Mouse (Mus musculus) kidney, adult 18-20 months (tissue): ENCODE results near the gene Rtn4ip1.

Source experiments
- DNase-seq: peaks from one replicate; pipeline ENCODE4 v3.0.0; 2021

Gene Rtn4ip1

GRCm38 (mm10) chr10:44003551-44004151, 102.0 kb downstream of the Rtn4ip1 start:
- peak; percentile 80 for DNase-seq

- DNase-seq: peak; percentile 59
Measured at GRCm38 (mm10) chr10:44004221-44004751, 102.7 kb downstream of the Rtn4ip1 start.

DNA sequence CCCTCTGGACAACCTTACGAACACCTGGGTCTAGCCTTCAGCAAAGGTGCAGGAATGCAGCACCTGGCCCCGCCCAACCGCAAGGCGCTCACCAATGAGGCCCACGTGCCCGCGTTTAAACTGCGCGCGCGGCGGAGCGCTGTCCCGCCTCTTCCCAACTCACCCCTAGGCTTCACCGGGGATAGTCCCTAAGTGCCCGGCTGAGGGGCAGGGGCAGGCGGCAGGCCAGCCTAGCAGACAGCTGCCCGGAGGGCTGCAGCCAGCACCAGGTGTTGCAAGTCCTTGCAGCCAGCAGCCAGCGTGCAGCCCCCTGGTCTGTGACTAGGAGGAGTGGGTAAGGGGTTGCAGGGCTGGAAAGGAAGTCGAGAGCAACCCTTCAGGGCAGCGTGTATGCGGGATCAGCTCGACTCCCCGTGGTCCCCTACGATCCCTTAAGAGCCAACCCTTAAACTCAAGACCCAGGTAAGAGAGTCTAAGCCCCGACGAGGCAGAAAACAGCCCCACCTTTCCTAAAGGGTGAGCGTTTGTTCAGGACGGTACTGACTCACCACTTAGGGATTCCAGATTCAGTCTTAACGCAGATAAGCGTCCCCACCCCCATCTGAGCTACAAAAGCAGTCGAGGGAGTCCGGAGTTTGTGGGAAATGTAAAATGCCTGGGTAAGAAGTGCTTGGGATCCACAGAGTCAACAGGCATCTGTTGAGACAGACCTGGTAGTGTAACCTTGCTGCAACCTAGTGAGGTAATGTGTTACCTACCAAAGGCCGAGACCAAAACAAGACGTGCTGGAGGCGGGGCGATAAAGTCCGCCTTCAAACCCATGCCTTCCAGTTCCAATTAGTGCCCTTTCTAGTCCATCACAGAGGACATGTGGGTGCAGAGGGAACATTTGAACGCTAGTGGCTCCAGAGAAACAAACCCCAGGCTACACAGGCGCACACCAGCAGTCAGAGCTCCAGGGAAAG, 104.4 kb downstream of the Rtn4ip1 start:
- peak; percentile 82 for DNase-seq
